Mouse (Mus musculus) thymus, adult 2 months (tissue): Measurements from ENCODE around the gene Mecom.

Experiments used
- CTCF ChIP-seq: fragments of 200-500 bp; IDR thresholded peaks from 2 replicates; pipeline ENCODE4 v1.5.1; 2012; ENCODE audit warnings: mild to moderate bottlenecking, control low read depth, low read length, moderate library complexity, borderline replicate concordance; ENCODE audit not compliant: control insufficient read depth, poor library complexity, insufficient read depth; ENCODE audit errors: extremely low read depth
- POLR2A ChIP-seq: fragments of 200-500 bp; IDR thresholded peaks from 2 replicates; pipeline ENCODE4 v1.6.1; 2012; ENCODE audit warnings: mild to moderate bottlenecking, low read length, control low read depth, moderate library complexity; ENCODE audit not compliant: control insufficient read depth, poor library complexity, insufficient read depth; ENCODE audit errors: extremely low read depth

DNA sequence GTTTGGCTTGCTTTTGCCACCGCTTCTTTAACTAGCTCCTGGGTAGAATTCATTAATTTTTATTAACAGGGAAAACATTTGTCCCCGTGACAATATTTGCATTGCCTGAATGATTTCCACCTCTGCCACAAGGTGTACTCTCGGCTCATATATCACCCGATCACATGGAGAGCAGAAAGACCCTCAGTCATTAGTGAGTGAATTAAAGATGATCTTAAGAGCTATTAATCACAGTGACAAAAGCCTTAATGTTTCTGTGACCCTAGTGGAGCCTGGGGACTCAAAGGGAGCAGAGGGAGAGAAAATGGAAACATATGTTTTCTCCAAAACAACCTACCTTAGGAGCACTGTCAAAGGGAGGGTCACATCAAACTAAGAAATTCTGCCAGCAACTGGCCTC lies 261.3 kb downstream of the Mecom start:
- TF ChIP-seq POLR2A (no peak), CTCF (no peak)
